Mouse (Mus musculus) cerebellum, adult 8-10 months (tissue): Measurements from ENCODE around the gene Pprc1.
A peak's percentile ranks its signal among the peaks of the same experiment; 100 is the strongest.

Experiments used
- DNase-seq: peaks from one replicate; pipeline ENCODE4 v3.0.0; 2022

Gene Pprc1

GRCm38 (mm10) chr19:46044271-46044992, at the start of gene Pprc1:
Pprc1 (plus strand) TSS chr19:46044886.
- peak; percentile 45 for DNase-seq

- DNase-seq, result no peak
Measured at GRCm38 (mm10) chr19:45997365-45997764, 47.3 kb upstream of the Pprc1 start.

- peak; percentile 92 for DNase-seq
Measured at GRCm38 (mm10) chr19:45997785-45998693, 46.6 kb upstream of the Pprc1 start, which contains the start of gene Armh3. Armh3 (minus strand) TSS chr19:45998488.

GRCm38 (mm10) chr19:45998694-45999217, 45.9 kb upstream of the Pprc1 start:
- DNase-seq, result no peak

GRCm38 (mm10) chr19:45999378-45999777, 45.3 kb upstream of the Pprc1 start:
- DNase-seq, result no peak

- no peak for DNase-seq
Measured at GRCm38 (mm10) chr19:46002279-46002678, 42.4 kb upstream of the Pprc1 start.

- peak; percentile 78 for DNase-seq
Measured at GRCm38 (mm10) chr19:46003371-46004226, 41.1 kb upstream of the Pprc1 start, which contains the start of gene Hps6. Hps6 (plus strand) TSS chr19:46003508.

- DNase-seq, result no peak
Measured at GRCm38 (mm10) chr19:46004814-46005466, 39.7 kb upstream of the Pprc1 start.

GRCm38 (mm10) chr19:46005680-46006079, 39.0 kb upstream of the Pprc1 start:
- no peak for DNase-seq

GRCm38 (mm10) chr19:46014572-46015178, 30.0 kb upstream of the Pprc1 start:
- peak; percentile 87 for DNase-seq

- DNase-seq, result no peak
Measured at GRCm38 (mm10) chr19:46016023-46016422, 28.7 kb upstream of the Pprc1 start.

- no peak for DNase-seq
Measured at GRCm38 (mm10) chr19:46024959-46025358, 19.7 kb upstream of the Pprc1 start.

GRCm38 (mm10) chr19:46026567-46026966, 18.1 kb upstream of the Pprc1 start:
- no peak for DNase-seq

- DNase-seq, result no peak
Measured at GRCm38 (mm10) chr19:46028747-46029320, 15.9 kb upstream of the Pprc1 start.

GRCm38 (mm10) chr19:46029652-46030051, 15.0 kb upstream of the Pprc1 start:
- DNase-seq, result no peak

- no peak for DNase-seq
Measured at GRCm38 (mm10) chr19:46030196-46030983, 14.3 kb upstream of the Pprc1 start.

- no peak for DNase-seq
Measured at GRCm38 (mm10) chr19:46031689-46032432, 12.8 kb upstream of the Pprc1 start.

GRCm38 (mm10) chr19:46032731-46033510, 11.8 kb upstream of the Pprc1 start:
- DNase-seq, result no peak

- DNase-seq, result no peak
Measured at GRCm38 (mm10) chr19:46033911-46034310, 10.8 kb upstream of the Pprc1 start.
